Mouse (Mus musculus): ENCODE measurements around the gene St3gal3.

Gene St3gal3

DNA sequence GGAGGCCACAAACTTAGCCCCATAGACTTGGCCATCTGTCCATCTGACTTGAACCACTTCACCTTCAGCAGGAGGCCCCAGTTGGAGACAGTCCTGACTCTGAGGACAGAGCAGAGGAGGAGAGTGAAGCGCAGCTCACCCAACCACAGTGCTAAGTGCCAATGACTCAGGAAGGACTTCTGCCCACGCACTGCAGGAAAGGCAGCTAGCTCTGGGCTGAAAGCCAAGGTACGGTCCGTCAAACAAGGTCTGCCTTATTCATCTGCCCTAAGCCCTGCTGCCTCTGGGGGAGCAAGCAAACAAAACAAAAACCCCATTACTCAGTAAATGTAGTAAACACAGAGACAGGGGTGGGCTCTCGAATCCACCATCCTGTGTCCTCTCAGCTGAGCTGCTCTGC lies 4.2 kb upstream of the St3gal3 start:
- peak; percentile 91 for DNase-seq

DNA sequence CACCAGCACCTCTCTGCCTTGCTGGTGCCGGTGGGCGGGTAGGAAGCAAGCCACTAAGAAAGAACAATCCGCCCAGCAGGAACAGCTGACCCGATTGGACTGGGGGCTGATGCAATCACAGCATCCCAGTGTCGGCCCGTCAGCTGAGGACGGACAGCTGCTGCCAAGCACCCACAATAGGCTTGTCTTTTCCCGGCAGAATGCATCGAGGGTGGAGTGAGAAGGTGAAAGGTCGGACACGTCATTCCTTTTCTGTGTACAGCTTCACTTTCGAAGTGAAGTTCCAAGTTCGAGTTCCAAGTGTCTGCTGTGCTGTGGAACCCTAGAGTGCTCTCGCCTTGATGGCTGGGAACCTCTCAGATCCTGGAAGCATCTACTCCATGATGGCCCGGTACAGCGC lies 3.1 kb upstream of the St3gal3 start:
- DNase-seq, result peak; percentile 52

- DNase-seq, result peak; percentile 63
Measured at GRCm38 (mm10) chr4:118137311-118137710, 2.6 kb upstream of the St3gal3 start.

- no peak for DNase-seq
Measured at GRCm38 (mm10) chr4:118135414-118135813, 700 bp upstream of the St3gal3 start.

- DNase-seq, result peak; percentile 51
Measured at GRCm38 (mm10) chr4:118131329-118131728, 3.4 kb downstream of the St3gal3 start.

- no peak for DNase-seq
Measured at GRCm38 (mm10) chr4:118123030-118123704, 11.5 kb downstream of the St3gal3 start.

- no peak for DNase-seq
Measured at GRCm38 (mm10) chr4:118122078-118122477, 12.6 kb downstream of the St3gal3 start.

DNA sequence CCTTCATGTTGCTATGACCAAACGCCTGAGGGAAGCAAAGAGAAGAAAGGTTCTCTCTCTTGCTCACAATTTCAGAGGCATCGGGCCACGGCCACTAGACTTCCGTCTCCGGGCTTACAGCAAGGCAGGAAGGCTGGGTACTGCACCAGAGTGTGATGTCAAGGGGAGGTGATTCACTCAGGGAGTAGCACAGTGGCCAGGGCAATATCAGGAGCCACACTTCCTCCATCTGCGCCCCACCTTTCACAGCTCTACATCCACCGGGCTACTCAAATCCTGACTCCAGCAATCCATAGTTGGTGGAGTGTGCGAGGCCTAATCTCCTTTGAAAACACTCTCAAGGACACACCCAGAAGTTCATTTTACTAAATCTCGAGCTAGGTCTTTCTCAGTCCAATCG lies 17.1 kb downstream of the St3gal3 start:
- DNase-seq, result no peak

DNA sequence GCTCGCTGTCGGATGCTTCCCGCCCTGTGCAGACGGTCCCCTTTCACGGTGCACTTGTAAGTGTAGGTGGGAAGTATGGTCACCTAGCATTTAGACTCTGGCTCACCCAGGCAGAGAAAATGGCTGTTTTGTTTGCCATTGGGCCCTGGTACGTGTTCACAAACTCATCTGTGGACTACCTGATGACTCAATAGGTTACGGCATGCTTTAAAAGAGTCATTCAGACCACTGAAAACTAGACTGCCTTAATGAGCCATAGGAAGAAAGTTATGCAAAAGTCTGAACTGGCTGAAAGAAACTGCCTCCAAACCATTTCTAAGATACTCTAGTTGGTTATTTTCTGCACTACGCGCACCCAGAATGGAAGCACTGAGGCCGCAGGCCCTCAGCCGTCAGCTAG lies 18.6 kb downstream of the St3gal3 start:
- no peak for DNase-seq

- DNase-seq, result no peak
Measured at GRCm38 (mm10) chr4:118115132-118115531, 19.6 kb downstream of the St3gal3 start.

DNA sequence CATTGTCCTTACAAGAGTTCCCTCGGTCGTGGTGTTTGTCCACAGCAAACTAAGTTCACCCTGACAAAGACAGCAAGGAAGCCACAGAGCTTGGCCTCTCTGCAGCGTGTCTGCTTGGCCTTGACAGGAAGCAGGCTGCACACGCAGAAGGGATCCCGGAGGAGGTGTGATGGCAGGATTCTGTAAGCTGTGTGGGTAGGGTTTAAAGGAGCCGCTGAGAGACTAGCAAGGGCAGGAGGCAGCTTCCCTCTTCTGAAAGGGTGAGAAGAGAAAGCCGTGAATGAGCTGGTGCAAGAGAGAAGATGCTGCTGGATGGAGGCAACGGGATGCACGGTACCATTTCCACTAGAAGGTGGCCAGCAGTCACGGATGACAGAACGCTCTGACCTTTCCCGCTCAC lies 22.1 kb downstream of the St3gal3 start:
- no peak for DNase-seq

DNA sequence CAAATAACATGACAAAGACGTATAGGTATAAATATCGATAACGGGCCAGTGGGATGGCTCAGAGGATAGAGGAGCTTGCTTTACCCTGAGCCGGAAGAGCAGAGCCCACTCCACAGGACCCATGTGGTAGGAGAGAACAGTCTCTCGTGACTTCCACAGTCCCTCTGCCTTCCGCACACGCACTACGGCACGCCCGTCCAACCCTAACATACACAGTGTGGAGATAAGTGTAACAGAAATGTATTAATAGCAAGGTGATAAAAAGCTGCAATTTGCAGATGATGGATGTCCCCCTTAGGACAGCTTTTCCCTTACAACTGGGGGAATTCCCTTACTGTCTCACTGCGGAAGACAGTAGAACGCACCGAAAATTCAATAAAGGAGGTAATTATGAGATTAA lies 25.1 kb downstream of the St3gal3 start:
- no peak for DNase-seq

DNA sequence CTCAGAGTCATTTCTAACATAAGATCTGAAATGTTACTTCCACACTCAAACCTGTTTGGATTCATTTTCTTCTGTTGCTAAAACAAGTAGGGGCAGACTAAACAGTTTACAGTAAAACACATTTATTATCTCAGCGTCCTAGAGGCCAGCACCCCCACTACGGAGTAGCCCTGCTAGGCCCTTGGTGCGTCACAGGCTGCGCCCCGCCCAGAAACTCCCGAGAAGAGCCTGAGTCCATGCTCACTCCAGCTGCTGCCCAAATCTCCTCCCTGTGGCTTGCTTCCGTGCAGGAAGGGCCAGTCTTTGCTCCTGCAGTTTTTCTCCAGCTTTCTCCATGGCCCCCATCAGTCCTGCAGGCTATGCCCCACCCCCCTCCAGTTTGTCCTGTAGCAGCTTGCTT lies 25.9 kb downstream of the St3gal3 start:
- DNase-seq, result no peak

- no peak for DNase-seq
Measured at GRCm38 (mm10) chr4:118105256-118106053, 29.3 kb downstream of the St3gal3 start.

- no peak for DNase-seq
Measured at GRCm38 (mm10) chr4:118103280-118103830, 31.4 kb downstream of the St3gal3 start.

GRCm38 (mm10) chr4:118101497-118101896 lies 33.2 kb downstream of the St3gal3 start:
- no peak for DNase-seq

- DNase-seq, result no peak
Measured at GRCm38 (mm10) chr4:118099637-118100364, 34.9 kb downstream of the St3gal3 start.

GRCm38 (mm10) chr4:118098571-118098970 lies 36.1 kb downstream of the St3gal3 start:
- DNase-seq, result no peak

DNA sequence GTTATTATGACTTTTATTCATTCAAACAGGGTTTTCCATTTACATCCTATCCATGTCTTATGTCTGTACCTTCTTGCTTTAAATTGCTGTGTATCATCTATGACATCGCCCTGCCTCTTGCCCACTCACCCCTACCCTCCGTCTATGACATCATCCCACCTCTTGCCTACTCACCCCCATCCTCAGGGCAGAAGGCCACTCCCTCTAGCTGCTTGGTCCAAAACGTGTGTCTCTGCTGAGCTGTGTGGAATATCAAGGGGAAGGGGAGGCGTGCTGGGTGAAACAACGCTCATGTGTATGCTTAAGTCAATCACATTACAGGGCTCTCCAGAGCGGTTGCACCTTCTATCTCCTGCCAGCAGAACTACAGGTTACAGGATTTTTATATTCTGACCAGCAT lies 38.6 kb downstream of the St3gal3 start:
- no peak for DNase-seq

DNA sequence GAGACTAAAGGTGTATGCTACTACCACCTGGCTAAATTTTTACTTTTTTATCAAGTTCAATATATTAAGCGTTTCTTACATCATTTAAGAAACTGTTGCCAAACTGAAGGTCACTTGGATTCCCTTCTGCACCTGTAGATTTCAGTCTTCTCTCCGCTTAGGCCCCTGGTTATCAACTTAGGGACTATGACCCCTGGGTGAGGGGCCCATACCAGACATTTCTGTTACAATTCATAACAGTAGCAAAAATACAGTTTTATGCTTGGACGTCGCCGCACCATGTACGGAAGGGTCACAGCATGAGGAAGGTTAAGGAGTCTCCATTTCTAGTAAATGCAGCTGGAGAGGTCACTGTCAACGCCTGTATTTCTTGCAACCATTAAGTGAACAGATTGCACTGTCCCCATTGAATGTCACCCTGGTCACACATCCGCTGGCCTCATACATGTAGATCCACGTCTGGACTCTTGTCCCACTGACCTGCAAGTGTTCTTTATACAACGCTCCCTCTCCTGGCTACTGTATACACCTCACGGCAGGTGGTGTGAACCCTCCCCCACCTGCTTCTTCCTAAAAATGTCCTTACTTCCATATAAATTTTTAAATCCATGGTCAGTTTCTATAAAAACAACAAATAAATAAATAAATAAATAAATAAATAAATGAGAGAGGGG lies 41.8 kb downstream of the St3gal3 start:
- DNase-seq, result no peak

GRCm38 (mm10) chr4:118090449-118090848 lies 44.3 kb downstream of the St3gal3 start:
- no peak for DNase-seq

DNA sequence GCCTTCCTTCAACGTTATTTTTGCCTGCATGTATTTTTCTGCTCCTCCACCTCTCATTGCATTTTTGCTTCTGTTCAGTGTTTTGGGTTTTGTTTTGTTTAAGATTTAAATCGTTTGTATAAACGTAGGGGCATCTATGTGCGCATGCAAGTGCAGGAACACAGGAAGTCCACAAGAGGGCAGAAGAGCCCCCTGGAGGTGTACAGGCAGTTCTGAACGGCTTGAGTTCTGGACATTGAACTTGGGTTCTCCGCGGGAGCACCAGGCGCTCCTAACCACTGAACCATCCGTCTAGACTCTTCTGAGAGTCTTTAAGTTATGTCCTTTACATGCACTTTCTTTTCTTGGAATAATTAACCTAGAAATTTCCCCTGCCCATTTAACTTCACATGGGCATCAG lies 44.8 kb downstream of the St3gal3 start:
- DNase-seq, result peak; percentile 71

DNA sequence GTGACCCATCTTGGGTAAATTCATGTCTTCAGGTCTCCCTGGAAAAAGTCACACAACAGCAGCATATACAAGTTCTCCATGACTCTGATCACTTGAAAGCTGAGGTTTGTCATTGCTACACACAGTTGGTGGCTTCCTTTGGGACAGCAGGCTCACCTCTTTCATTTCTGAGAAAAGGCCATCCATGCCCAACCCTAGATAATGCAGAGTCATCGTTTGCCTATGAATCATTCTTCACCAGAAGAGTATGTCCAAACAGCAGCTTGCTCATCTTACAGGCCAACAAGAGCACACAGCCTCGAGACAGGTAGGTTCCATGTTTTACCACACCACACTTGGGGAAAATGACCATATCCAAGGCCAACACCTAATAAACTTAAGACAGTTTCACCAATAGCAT lies 45.9 kb downstream of the St3gal3 start:
- DNase-seq, result no peak
